Mouse (Mus musculus): ENCODE measurements around the gene Bcl2l14. TPM values are rescaled to one million over a fixed set of nuclear protein-coding genes. Genes with fewer than 3 reads are reported as not detected.

Bcl2l14 gene
- polyA plus RNA-seq, 1 experiment from 2014 or later, result 0.87 TPM

DNA sequence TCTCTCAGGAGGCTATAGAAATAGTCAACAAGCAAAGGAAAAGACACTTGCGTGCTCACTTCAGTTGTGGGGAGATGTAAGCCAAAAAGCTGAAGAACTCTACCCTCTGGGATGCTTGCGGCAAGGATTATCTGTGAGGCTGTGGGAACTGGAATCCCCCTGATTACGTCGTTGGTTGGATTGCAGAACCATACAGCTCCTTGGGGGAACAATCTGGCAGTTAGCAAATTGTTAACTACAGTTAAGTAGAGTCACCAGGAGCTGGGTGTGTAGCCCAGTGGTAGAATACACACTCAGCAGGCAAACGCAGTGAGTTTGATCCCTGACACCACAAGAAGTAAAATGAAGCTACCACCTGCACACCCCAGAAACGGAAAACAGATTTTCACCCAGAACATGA is 37.9 kb downstream of the Bcl2l14 start:
- no peak overlapping the region for H3K27ac ChIP-seq
- H3K9ac ChIP-seq, result no peak overlapping the region
- H3K36me3 ChIP-seq, result no peaks in the 10 kb centered on the region
- H3K9me3 ChIP-seq, result no peaks in the 10 kb centered on the region
- no peak overlapping the region for H3K4me3 ChIP-seq
- peaks cover 45% of the 10 kb centered on the region for H3K4me1 ChIP-seq
- no peak overlapping the region for H3K4me2 ChIP-seq (replicated peaks)
- ATAC-seq (ENCODE audit: low FRiP score, low read depth), result no peak
- H3K27me3 ChIP-seq, result no peaks in the 10 kb centered on the region
- 61% methylated on average over 6 of the region's 6 CpGs for WGBS

DNA sequence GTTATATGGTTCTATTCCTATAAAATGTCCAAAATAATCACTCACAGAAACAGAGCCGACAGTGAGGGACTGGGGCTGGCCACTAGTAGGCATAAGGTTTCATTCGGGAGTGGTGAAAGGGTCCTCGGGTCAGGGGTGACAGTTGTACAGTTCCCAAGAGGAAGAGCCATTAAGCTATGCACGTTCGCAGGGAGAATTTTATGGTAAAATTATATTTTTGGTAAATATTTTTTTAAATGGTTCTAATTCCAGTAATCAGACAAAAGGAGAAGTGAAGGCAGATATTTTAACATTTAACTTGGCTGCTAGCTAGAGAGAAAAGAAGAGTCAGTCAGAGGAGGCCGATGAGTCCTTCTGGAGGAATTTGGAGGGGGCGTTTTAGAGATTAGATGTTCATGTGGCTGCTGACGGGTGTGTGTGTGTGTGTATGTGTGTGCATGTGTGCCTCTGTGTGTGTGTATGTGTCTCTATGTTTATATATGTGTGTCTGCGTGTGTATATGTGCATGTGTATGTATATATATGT is 38.8 kb downstream of the Bcl2l14 start:
- WGBS, result 55% methylated on average over 9 of the region's 9 CpGs
- Histone ChIP-seq H3K4me1 (peaks cover 47% of the 10 kb centered on the region), H3K9me3 (no peaks in the 10 kb centered on the region), H3K4me3 (no peak overlapping the region), H3K9ac (no peak overlapping the region), H3K4me2 (replicated peaks) (no peak overlapping the region), H3K36me3 (no peaks in the 10 kb centered on the region), H3K27me3 (no peaks in the 10 kb centered on the region), H3K27ac (no peak overlapping the region; the same call in 1 of the 2 replicates)
- ATAC-seq (ENCODE audit: low FRiP score, low read depth), result no peak

DNA sequence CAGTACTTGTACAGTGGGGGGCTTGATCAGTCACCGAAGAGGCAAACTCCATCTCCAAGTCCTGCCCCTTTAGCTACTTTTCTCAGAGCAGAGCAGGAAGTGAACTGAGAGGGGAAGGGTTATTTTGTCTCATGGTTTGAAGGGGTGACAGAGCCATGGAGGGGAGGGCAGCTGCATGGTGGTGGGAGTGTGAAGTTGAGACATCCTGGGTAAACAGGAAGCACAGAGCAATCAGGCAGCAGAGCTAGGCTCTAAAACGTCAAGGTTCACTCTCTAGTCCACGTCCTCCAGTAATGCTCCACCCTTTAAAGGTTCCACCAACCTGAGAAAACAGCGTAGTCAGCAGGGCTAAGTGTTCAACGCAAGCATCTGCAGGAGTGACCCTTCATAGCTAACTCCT is 40.8 kb downstream of the Bcl2l14 start:
- peaks cover 53% of the 10 kb centered on the region for H3K4me1 ChIP-seq
- H3K9me3 ChIP-seq, result no peaks in the 10 kb centered on the region
- no peak overlapping the region for H3K9ac ChIP-seq

DNA sequence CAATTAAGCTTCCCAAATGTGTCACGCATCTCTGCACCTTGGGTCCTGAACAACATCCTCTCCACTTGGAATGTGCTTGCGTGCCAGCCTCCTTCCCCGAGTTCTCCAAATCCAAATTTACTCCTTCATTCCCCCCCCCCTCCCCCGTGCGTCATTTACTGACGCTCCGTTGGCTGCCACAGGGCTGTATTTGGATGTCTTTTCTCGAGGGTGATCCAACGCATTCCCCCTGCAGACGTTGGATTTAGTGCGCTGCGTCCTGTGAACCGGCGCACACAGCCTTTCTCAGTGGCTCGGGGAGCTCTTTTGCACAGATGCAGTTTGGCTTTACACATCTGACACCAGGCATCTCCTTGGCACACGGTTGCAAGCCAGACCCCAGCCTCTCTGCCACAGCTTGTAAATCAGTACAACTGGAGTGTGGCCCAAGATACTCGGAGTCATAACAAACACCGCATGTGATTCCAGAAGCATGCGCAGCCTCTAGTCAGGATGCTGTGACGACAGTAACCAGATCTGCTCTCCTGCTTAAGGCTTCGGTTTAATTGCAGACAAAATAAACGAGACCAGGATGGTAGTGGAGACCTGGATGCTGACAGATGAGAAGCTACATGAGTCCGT is 43.4 kb downstream of the Bcl2l14 start:
- Histone ChIP-seq H3K27me3 (no peaks in the 10 kb centered on the region), H3K36me3 (peaks cover 5% of the 10 kb centered on the region), H3K27ac (peak overlapping the region; percentile 93), H3K9ac (peak overlapping the region; percentile 48), H3K4me3 (peak overlapping the region; percentile 32), H3K9me3 (no peaks in the 10 kb centered on the region), H3K4me1 (peaks cover 46% of the 10 kb centered on the region), H3K4me2 (replicated peaks) (peak overlapping the region; percentile 68)
- WGBS, result 12% methylated on average over 23 of the region's 23 CpGs
- ATAC-seq (ENCODE audit: low FRiP score, low read depth), result peak; percentile 92

More for the DNA sequence above, 40.8 kb downstream of the Bcl2l14 start:
- Histone ChIP-seq H3K27ac (no peak overlapping the region), H3K4me2 (replicated peaks) (no peak overlapping the region), H3K36me3 (no peaks in the 10 kb centered on the region), H3K27me3 (no peaks in the 10 kb centered on the region), H3K4me3 (no peak overlapping the region)
- 62% methylated on average over 5 of the region's 5 CpGs for WGBS
- ATAC-seq (ENCODE audit: low FRiP score, low read depth), result no peak

- 11% methylated on average over 10 of the region's 10 CpGs for WGBS
- Histone ChIP-seq H3K4me3 (peak overlapping the region; percentile 32), H3K9ac (peak overlapping the region; percentile 48), H3K4me1 (peaks cover 42% of the 10 kb centered on the region), H3K27ac (peak overlapping the region; percentile 93), H3K27me3 (no peaks in the 10 kb centered on the region), H3K4me2 (replicated peaks) (peak overlapping the region; percentile 68), H3K9me3 (no peaks in the 10 kb centered on the region; the same call in 1 of the 2 replicates), H3K36me3 (peaks cover 9% of the 10 kb centered on the region)
- ATAC-seq (ENCODE audit: low FRiP score, low read depth), result no peak; the same call in 1 of the 2 replicates
Observed at GRCm38 (mm10) chr6:134440023-134440422, 43.9 kb downstream of the Bcl2l14 start.

DNA sequence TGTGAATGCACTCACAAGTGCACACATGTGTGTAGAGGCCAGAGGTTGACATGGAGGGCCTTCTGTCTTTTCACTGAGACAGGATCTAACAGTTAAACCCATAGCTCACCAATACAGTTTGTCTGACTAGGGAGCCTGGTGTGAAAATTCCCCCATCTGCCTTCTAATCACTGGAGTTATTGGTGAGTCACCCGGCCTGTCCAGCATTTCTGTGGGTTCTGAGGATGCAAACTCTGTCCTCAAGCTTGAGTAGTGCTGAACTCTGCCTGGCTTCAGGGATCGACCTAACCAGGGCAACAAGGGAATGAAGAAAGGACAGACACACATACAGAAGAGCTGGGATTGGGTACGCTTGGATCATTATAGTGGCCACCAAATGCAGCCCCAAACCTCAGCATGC is 45.6 kb downstream of the Bcl2l14 start:
- Histone ChIP-seq H3K4me3 (no peak overlapping the region), H3K4me2 (replicated peaks) (no peak overlapping the region), H3K9me3 (no peaks in the 10 kb centered on the region; the same call in 1 of the 2 replicates), H3K27ac (no peak overlapping the region), H3K27me3 (no peaks in the 10 kb centered on the region), H3K9ac (no peak overlapping the region), H3K36me3 (peaks cover 20% of the 10 kb centered on the region), H3K4me1 (peaks cover 42% of the 10 kb centered on the region)
- 88% methylated on average over 3 of the region's 3 CpGs for WGBS
- no peak for ATAC-seq (ENCODE audit: low FRiP score, low read depth)

DNA sequence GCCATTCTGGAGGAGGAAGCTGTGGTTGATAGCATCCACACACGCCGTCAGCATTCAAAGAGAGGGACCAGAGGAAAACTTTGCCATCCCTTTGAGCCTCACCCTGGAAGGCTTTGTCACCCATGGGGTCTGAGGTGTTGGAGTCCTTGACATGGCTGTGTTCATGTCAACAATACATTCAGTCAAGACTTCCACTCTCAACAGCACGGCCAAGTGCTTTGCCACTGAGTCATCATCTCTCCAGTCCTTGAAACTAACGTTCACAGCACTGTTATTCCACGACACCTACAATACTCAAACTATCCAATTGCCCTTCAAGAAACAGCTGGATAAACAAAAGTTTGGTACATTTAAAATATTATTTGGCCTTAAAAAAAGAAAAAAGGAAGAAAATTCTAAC is 46.1 kb downstream of the Bcl2l14 start:
- no peak for ATAC-seq (ENCODE audit: low FRiP score, low read depth)

GRCm38 (mm10) chr6:134443198-134443904 is 47.2 kb downstream of the Bcl2l14 start:
- Histone ChIP-seq H3K4me3 (no peak overlapping the region), H3K9me3 (no peaks in the 10 kb centered on the region; the same call in 1 of the 2 replicates), H3K9ac (no peak overlapping the region), H3K27ac (no peak overlapping the region), H3K27me3 (no peaks in the 10 kb centered on the region), H3K36me3 (peaks cover 20% of the 10 kb centered on the region), H3K4me1 (peaks cover 28% of the 10 kb centered on the region), H3K4me2 (replicated peaks) (no peak overlapping the region)
- 80% methylated on average over 9 of the region's 9 CpGs for WGBS
- no peak for ATAC-seq (ENCODE audit: low FRiP score, low read depth)

More for the DNA sequence above, 46.1 kb downstream of the Bcl2l14 start:
- WGBS, result 85% methylated on average over 5 of the region's 5 CpGs
- Histone ChIP-seq H3K9ac (no peak overlapping the region), H3K9me3 (no peaks in the 10 kb centered on the region; the same call in 1 of the 2 replicates), H3K4me3 (no peak overlapping the region), H3K4me2 (replicated peaks) (no peak overlapping the region), H3K27ac (no peak overlapping the region), H3K4me1 (peaks cover 39% of the 10 kb centered on the region), H3K36me3 (peaks cover 20% of the 10 kb centered on the region), H3K27me3 (no peaks in the 10 kb centered on the region)

DNA sequence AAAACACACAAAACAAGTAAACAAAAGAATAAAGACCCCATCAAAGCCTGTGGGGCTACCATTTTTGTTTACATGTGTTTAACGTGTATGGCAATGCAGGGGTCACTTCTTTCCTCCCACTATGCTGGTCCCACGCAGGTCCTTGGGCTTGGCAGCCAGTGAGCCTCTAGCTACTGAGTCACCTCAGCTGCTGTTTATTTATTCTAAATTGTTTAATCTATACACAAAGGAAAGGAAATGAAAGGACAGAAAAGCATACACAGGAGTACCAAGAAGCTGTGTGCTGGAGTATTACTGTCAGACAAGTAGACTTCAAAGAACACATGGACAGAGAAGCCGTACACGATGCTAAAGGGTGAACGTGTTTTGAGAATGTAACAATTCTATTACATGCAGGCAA is 47.8 kb downstream of the Bcl2l14 start:
- peaks cover 25% of the 10 kb centered on the region for H3K36me3 ChIP-seq
- H3K4me2 ChIP-seq (replicated peaks), result no peak overlapping the region
- no peak for ATAC-seq (ENCODE audit: low FRiP score, low read depth)
- H3K4me1 ChIP-seq, result peaks cover 22% of the 10 kb centered on the region
- no peak overlapping the region for H3K4me3 ChIP-seq
- H3K9ac ChIP-seq, result no peak overlapping the region
- H3K9me3 ChIP-seq, result no peaks in the 10 kb centered on the region; the same call in 1 of the 2 replicates
- H3K27me3 ChIP-seq, result no peaks in the 10 kb centered on the region
- WGBS, result 76% methylated on average over 5 of the region's 5 CpGs
- no peak overlapping the region for H3K27ac ChIP-seq

- H3K9me3 ChIP-seq, result no peaks in the 10 kb centered on the region; the same call in 1 of the 2 replicates
- no peaks in the 10 kb centered on the region for H3K27me3 ChIP-seq
- H3K9ac ChIP-seq, result no peak overlapping the region
- H3K4me1 ChIP-seq, result peaks cover 33% of the 10 kb centered on the region
- H3K36me3 ChIP-seq, result peaks cover 57% of the 10 kb centered on the region
- H3K4me2 ChIP-seq (replicated peaks), result no peak overlapping the region
- no peak overlapping the region for H3K27ac ChIP-seq
- 91% methylated on average over 12 of the region's 12 CpGs for WGBS
- ATAC-seq (ENCODE audit: low FRiP score, low read depth), result no peak
- H3K4me3 ChIP-seq, result no peak overlapping the region
Observed at GRCm38 (mm10) chr6:134448451-134448850, 52.3 kb downstream of the Bcl2l14 start.

DNA sequence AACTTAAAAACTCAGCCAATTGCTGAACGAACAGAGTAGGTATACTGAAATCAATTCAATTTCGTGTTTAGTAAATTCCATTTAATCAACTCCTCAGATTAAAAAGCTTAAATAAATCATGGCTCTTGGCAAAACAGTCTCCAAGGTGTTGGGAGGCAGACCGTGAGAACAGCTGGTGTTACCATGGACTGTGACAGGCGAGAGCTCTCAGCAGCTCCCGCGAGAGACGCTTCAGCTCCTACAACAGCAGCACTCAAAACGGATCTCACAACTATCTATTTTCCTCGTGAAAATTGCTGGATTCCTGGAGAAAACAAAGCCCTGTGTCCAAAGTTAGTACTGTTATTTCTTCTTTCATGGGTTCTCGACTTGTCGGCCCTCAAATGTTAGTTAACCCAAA is 53.8 kb downstream of the Bcl2l14 start:
- Histone ChIP-seq H3K4me1 (peaks cover 33% of the 10 kb centered on the region), H3K27me3 (no peaks in the 10 kb centered on the region), H3K4me3 (no peak overlapping the region), H3K27ac (peak overlapping the region; percentile 81), H3K4me2 (replicated peaks) (no peak overlapping the region), H3K9ac (no peak overlapping the region), H3K36me3 (peaks cover 64% of the 10 kb centered on the region), H3K9me3 (no peaks in the 10 kb centered on the region; the same call in 1 of the 2 replicates)
- WGBS, result 56% methylated on average over 11 of the region's 11 CpGs
- ATAC-seq (ENCODE audit: low FRiP score, low read depth), result no peak

- peaks cover 33% of the 10 kb centered on the region for H3K4me1 ChIP-seq
- 28% methylated on average over 14 of the region's 14 CpGs for WGBS
- no peaks in the 10 kb centered on the region for H3K9me3 ChIP-seq
- no peaks in the 10 kb centered on the region for H3K27me3 ChIP-seq
- H3K36me3 ChIP-seq, result peaks cover 65% of the 10 kb centered on the region
- H3K4me2 ChIP-seq (replicated peaks), result peak overlapping the region; percentile 34
- peak; percentile 91 for ATAC-seq (ENCODE audit: low FRiP score, low read depth)
- peak overlapping the region; percentile 77 for H3K27ac ChIP-seq
- H3K4me3 ChIP-seq, result no peak overlapping the region
- H3K9ac ChIP-seq, result no peak overlapping the region
Observed at GRCm38 (mm10) chr6:134450661-134451119, 54.6 kb downstream of the Bcl2l14 start.
